Mouse (Mus musculus): ENCODE results near the gene Ube2cbp. TPM values are rescaled to one million over a fixed set of nuclear protein-coding genes. Genes with fewer than 3 reads are reported as not detected.

Gene Ube2cbp
- polyA plus RNA-seq, 1 experiment from 2014 or later, result 7.4 TPM

DNA sequence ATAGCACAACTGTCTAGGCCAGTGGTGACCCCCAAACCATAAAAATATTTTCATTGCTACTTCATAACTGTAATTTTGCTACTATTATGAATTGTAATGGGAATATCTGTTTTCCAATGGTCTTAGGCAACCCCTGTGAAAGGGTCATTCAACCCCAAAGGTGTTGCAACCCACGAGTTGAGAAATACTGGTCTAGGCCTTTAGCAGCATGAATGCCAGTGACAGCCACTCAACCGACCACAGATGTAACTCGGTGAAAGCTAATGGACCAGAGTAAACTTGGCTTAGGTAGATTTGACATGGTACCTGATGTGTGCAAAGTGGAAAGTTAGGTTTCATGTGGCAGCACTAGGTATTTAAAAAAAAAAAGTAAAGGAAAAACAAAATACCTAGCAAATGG, 108.9 kb downstream of the Ube2cbp start:
- Histone ChIP-seq H3K9ac (replicated peaks) (no peak overlapping the region), H3K36me3 (no peaks in the 10 kb centered on the region), H3K4me2 (no peak overlapping the region), H3K4me3 (replicated peaks) (no peak overlapping the region), H3K4me1 (no peaks in the 10 kb centered on the region), H3K9me3 (replicated peaks) (no peaks in the 10 kb centered on the region), H3K27me3 (replicated peaks) (no peaks in the 10 kb centered on the region), H3K27ac (replicated peaks) (no peak overlapping the region)
- 89% methylated on average over 3 of the region's 3 CpGs for WGBS
- ATAC-seq (ENCODE audit: low FRiP score), result no peak

DNA sequence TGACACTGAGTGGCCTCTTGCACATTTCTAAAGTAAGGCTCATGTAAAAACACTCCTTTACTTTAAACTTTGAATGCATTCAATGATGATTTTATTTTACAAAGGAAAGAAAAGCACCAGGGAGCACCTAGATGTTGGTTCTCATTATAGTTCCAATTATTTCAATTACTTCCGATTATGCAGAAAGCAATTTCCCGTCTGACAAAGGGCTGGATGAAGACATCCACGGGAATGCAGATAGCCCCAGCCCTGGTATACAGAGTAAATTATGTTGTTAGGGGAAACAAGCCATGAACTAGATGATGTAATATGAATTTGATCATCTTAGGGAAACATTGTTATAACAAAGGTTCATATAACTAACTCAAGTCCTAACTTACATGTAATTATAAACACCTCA, 113.3 kb downstream of the Ube2cbp start:
- Histone ChIP-seq H3K36me3 (no peaks in the 10 kb centered on the region), H3K27ac (replicated peaks) (no peak overlapping the region), H3K9me3 (replicated peaks) (no peaks in the 10 kb centered on the region), H3K4me2 (no peak overlapping the region), H3K9ac (replicated peaks) (no peak overlapping the region), H3K27me3 (replicated peaks) (no peaks in the 10 kb centered on the region), H3K4me1 (no peaks in the 10 kb centered on the region), H3K4me3 (replicated peaks) (no peak overlapping the region)
- ATAC-seq (ENCODE audit: low FRiP score), result no peak
- 48% methylated on average over 3 of the region's 3 CpGs for WGBS

DNA sequence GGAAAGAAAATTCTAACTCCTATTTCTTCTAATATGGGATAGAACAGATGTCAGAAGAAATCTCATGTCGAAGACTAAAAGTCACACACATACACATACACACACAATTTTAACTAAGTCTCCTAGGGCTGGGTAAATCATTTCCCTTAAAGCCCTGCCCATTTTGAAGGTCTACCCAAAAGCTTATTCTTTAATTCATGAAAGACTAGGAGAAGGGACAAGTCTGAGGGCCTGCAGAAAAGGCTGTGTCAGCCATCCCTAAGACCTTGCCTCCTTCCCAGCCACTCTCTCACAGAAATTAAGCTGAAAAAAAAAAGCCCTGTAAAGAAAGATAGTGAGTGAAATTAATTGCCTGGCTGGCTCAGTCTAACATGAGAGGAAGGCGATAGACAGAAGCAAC, 128.0 kb downstream of the Ube2cbp start:
- Histone ChIP-seq H3K36me3 (no peaks in the 10 kb centered on the region), H3K4me2 (no peak overlapping the region), H3K4me1 (no peaks in the 10 kb centered on the region), H3K4me3 (replicated peaks) (no peak overlapping the region), H3K27me3 (replicated peaks) (no peaks in the 10 kb centered on the region), H3K27ac (replicated peaks) (no peak overlapping the region), H3K9ac (replicated peaks) (no peak overlapping the region), H3K9me3 (replicated peaks) (no peaks in the 10 kb centered on the region)
- WGBS, result 81% methylated on average over 2 of the region's 2 CpGs
- no peak for ATAC-seq (ENCODE audit: low FRiP score)

- H3K9me3 ChIP-seq (replicated peaks), result no peaks in the 10 kb centered on the region
- no peak overlapping the region for H3K4me3 ChIP-seq (replicated peaks)
- no peak overlapping the region for H3K27ac ChIP-seq (replicated peaks)
- H3K9ac ChIP-seq (replicated peaks), result no peak overlapping the region
- H3K36me3 ChIP-seq, result no peaks in the 10 kb centered on the region
- H3K4me1 ChIP-seq, result no peaks in the 10 kb centered on the region
- H3K4me2 ChIP-seq, result no peak overlapping the region
- ATAC-seq (ENCODE audit: low FRiP score), result no peak
- 70% methylated on average over 3 of the region's 3 CpGs for WGBS
- no peaks in the 10 kb centered on the region for H3K27me3 ChIP-seq (replicated peaks)
These were observed 128.4 kb downstream of the Ube2cbp start for GRCm38 (mm10) chr9:86336361-86336760.

DNA sequence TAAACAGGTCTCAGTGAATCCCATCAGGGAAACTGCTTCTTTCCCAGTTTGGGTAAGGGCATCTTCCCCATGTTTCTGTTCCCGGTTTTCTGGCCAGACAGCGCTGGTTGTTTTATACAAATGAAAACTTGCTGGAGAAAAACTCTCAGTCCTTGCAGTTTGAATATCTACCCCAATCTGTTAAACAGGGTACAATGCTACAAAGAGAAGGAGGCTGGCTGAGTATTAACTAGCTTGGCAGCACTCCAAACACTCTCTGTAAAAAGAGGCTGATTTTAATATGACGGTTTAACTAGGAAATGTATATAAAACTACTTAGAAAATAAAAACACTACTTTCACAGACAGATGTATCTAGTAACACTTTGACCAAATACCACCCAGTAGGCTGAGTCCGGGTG, 129.2 kb downstream of the Ube2cbp start:
- no peaks in the 10 kb centered on the region for H3K27me3 ChIP-seq (replicated peaks)
- H3K4me2 ChIP-seq, result no peak overlapping the region
- no peaks in the 10 kb centered on the region for H3K4me1 ChIP-seq
- no peaks in the 10 kb centered on the region for H3K9me3 ChIP-seq (replicated peaks)
- WGBS, result 78% methylated on average over 4 of the region's 4 CpGs
- no peak for ATAC-seq (ENCODE audit: low FRiP score)
- no peak overlapping the region for H3K4me3 ChIP-seq (replicated peaks)
- no peaks in the 10 kb centered on the region for H3K36me3 ChIP-seq
- no peak overlapping the region for H3K27ac ChIP-seq (replicated peaks)
- no peak overlapping the region for H3K9ac ChIP-seq (replicated peaks)

GRCm38 (mm10) chr9:86334357-86334756, 130.4 kb downstream of the Ube2cbp start:
- no peak overlapping the region for H3K27ac ChIP-seq (replicated peaks)
- no peak overlapping the region for H3K4me2 ChIP-seq
- no peaks in the 10 kb centered on the region for H3K36me3 ChIP-seq
- no peaks in the 10 kb centered on the region for H3K9me3 ChIP-seq (replicated peaks)
- no peaks in the 10 kb centered on the region for H3K27me3 ChIP-seq (replicated peaks)
- WGBS, result 93% methylated on average over 5 of the region's 5 CpGs
- no peaks in the 10 kb centered on the region for H3K4me1 ChIP-seq
- H3K9ac ChIP-seq (replicated peaks), result no peak overlapping the region
- no peak overlapping the region for H3K4me3 ChIP-seq (replicated peaks)
- ATAC-seq (ENCODE audit: low FRiP score), result no peak

DNA sequence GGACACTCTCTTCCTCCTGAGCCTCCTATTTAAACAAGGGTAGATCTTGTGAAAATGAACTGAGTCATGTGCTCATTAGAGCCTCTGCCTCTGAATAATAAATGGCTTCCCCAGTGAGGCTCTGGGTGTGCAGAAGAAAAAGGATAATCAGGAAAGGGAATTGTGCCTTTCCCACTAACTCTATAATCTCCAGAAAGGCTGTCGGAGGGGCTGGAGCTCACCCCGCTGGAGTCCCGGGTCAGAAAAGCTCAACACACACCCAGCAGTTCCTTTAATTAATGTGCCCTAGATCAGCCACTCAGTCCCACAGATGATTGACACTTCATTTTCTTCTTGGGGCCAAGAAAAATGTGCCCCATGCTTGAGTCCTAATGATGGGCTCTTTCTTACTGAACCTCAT, 134.2 kb downstream of the Ube2cbp start:
- no peak for ATAC-seq (ENCODE audit: low FRiP score)
- 74% methylated on average over 3 of the region's 3 CpGs for WGBS
- no peaks in the 10 kb centered on the region for H3K4me1 ChIP-seq
- H3K36me3 ChIP-seq, result no peaks in the 10 kb centered on the region
- no peak overlapping the region for H3K27ac ChIP-seq (replicated peaks)
- H3K27me3 ChIP-seq (replicated peaks), result no peaks in the 10 kb centered on the region
- no peak overlapping the region for H3K4me3 ChIP-seq (replicated peaks)
- no peak overlapping the region for H3K9ac ChIP-seq (replicated peaks)
- H3K4me2 ChIP-seq, result no peak overlapping the region
- no peaks in the 10 kb centered on the region for H3K9me3 ChIP-seq (replicated peaks)

DNA sequence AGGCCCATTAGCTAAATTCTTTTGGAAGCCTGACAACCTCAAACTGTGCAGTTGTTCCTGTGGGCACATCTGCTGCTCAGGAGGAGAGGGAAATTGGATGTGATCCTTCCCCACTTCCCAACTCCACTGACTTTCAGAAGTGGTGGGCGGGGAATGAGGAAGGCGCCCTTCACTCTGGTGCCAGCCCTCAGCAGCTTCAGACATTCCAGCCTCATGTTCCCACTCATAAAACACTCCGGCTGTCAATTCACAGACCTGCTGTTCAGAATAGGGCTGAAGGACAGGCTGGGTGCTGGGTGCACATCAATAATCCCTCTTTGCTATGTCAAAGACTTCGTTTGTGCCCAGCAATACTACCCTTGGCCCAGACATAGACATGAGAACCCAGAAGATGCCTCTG, 136.5 kb downstream of the Ube2cbp start:
- 70% methylated on average over 4 of the region's 4 CpGs for WGBS
- Histone ChIP-seq H3K4me1 (no peaks in the 10 kb centered on the region), H3K9ac (replicated peaks) (no peak overlapping the region), H3K36me3 (no peaks in the 10 kb centered on the region), H3K27me3 (replicated peaks) (no peaks in the 10 kb centered on the region), H3K27ac (replicated peaks) (no peak overlapping the region), H3K4me2 (no peak overlapping the region), H3K4me3 (replicated peaks) (no peak overlapping the region), H3K9me3 (replicated peaks) (no peaks in the 10 kb centered on the region)
- ATAC-seq (ENCODE audit: low FRiP score), result no peak; the same call in 1 of the 2 replicates

DNA sequence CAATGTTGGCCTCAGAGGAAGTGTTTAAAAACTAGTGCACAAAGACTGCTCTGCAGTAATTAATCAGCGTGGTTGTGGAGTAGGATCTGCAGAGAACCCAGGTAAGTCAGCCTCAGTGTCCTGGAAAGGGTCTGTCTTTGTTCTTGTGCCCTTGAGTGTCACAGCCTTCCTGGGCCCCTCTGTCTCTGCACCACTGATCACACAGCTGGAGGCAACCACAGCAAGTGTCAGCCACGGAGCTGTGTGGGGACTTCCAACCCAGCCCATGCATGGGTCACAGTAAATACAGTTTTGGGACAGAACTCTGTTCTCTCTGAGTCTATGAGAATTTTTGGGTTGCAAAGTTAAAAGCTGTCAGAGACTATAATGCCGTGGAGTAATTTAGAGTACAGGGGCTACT, 137.4 kb downstream of the Ube2cbp start:
- 66% methylated on average over 3 of the region's 3 CpGs for WGBS
- H3K36me3 ChIP-seq, result no peaks in the 10 kb centered on the region
- ATAC-seq (ENCODE audit: low FRiP score), result no peak
- H3K27me3 ChIP-seq (replicated peaks), result no peaks in the 10 kb centered on the region
- no peak overlapping the region for H3K9ac ChIP-seq (replicated peaks)
- no peaks in the 10 kb centered on the region for H3K4me1 ChIP-seq
- H3K4me3 ChIP-seq (replicated peaks), result no peak overlapping the region
- H3K27ac ChIP-seq (replicated peaks), result no peak overlapping the region
- no peaks in the 10 kb centered on the region for H3K9me3 ChIP-seq (replicated peaks)
- no peak overlapping the region for H3K4me2 ChIP-seq

- no peak for ATAC-seq (ENCODE audit: low FRiP score)
- WGBS, result 93% methylated on average over 1 of the region's 1 CpGs
- no peaks in the 10 kb centered on the region for H3K4me1 ChIP-seq
These were observed 140.0 kb downstream of the Ube2cbp start for GRCm38 (mm10) chr9:86324772-86325171.

DNA sequence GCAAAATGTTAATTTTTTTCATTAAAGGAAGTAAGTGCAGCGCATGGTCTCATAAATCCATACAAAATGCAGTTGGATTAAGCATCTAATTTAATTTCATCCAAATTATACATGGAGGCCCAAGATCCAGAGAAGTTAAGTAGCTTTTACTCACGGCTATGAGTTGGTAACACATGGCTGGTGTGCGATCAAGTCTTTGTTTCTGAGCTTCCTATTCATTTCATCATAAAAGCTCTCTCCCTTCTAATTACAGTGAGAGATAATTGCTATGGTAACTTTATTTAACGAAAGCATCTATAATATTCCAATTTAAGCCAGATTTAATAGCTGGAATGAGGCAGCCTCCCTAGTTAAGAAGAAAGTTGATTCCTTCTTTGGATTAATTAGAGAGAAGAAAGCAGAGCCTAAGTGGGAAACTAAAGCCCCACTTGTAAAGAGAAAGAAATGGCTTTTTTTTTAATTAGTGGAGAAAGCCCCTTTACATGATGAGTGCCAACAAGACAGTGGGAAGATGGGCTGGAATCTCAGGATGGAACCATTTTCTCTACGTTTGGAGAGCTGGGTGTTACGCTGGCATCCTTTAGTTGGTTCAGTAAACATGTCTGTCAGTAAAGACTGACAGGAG, 145.1 kb downstream of the Ube2cbp start:
- H3K9me3 ChIP-seq (replicated peaks), result no peaks in the 10 kb centered on the region
- 73% methylated on average over 6 of the region's 6 CpGs for WGBS
- no peak for ATAC-seq (ENCODE audit: low FRiP score)
- H3K4me3 ChIP-seq (replicated peaks), result no peak overlapping the region
- no peaks in the 10 kb centered on the region for H3K36me3 ChIP-seq
- H3K27me3 ChIP-seq (replicated peaks), result no peaks in the 10 kb centered on the region
- no peak overlapping the region for H3K27ac ChIP-seq (replicated peaks)
- H3K4me2 ChIP-seq, result no peak overlapping the region
- no peak overlapping the region for H3K9ac ChIP-seq (replicated peaks)
- no peaks in the 10 kb centered on the region for H3K4me1 ChIP-seq

More at GRCm38 (mm10) chr9:86324772-86325171, 140.0 kb downstream of the Ube2cbp start:
- Histone ChIP-seq H3K4me2 (no peak overlapping the region), H3K9me3 (replicated peaks) (no peaks in the 10 kb centered on the region), H3K27me3 (replicated peaks) (no peaks in the 10 kb centered on the region), H3K27ac (replicated peaks) (no peak overlapping the region), H3K36me3 (no peaks in the 10 kb centered on the region), H3K9ac (replicated peaks) (no peak overlapping the region), H3K4me3 (replicated peaks) (no peak overlapping the region)

DNA sequence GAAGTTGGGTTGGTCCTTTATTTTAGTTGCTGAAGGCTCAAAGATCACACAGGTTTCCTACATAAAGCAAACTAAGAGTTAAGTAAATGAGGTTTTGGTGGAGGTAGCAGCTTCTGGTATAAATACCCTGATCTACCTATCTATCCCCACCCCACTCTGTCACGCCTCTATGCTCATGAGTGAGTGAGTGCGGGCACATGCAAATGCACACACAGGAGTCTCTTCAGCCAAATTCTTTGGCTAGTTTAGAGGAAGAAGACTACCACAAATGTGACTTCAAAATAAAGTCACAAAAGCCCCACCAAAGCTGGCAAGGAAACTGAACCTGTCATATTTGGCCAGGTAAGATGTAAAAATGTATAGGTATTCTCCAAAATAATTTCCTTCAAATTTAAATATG, 149.1 kb downstream of the Ube2cbp start:
- Histone ChIP-seq H3K27ac (replicated peaks) (no peak overlapping the region), H3K4me1 (no peaks in the 10 kb centered on the region), H3K27me3 (replicated peaks) (no peaks in the 10 kb centered on the region), H3K36me3 (no peaks in the 10 kb centered on the region), H3K4me2 (no peak overlapping the region), H3K9ac (replicated peaks) (no peak overlapping the region), H3K9me3 (replicated peaks) (no peaks in the 10 kb centered on the region), H3K4me3 (replicated peaks) (no peak overlapping the region)
- no peak for ATAC-seq (ENCODE audit: low FRiP score)
- whole genome bisulfite sequencing, result 95% methylated on average over 2 of the region's 2 CpGs

DNA sequence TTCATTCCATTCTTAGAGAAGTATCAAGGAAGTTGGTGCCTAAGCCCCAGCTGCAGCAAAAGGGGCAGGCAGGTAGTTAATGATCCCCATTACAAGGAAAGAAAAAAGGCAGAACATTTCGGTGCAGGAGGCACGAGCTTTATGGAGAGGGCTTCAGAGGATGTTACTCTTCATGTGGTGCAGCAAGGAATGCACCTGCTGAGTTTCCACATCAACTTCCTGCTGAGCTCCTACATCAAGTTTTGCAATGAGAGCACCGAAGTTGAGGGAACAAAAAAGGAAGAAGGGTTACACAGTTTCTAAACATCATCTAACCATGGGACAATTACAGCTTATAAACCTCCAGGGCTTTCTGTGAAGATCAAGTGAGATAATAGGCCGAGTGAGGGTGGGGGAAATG, 156.1 kb downstream of the Ube2cbp start:
- no peaks in the 10 kb centered on the region for H3K4me1 ChIP-seq
- no peak overlapping the region for H3K27ac ChIP-seq (replicated peaks)
- no peak overlapping the region for H3K9ac ChIP-seq (replicated peaks)
- H3K4me2 ChIP-seq, result no peak overlapping the region
- 16% methylated on average over 4 of the region's 4 CpGs for WGBS
- ATAC-seq (ENCODE audit: low FRiP score), result no peak
- no peaks in the 10 kb centered on the region for H3K9me3 ChIP-seq (replicated peaks)
- H3K27me3 ChIP-seq (replicated peaks), result no peaks in the 10 kb centered on the region
- H3K4me3 ChIP-seq (replicated peaks), result no peak overlapping the region
- H3K36me3 ChIP-seq, result no peaks in the 10 kb centered on the region
